ENCODE assay signal across 8 mouse cellular contexts in genomic region chr5:30201521-30201920, GRCm38 (mm10). TPM values are rescaled to one million over a fixed set of nuclear protein-coding genes. Genes with fewer than 3 reads are reported as not detected.
DNase-seq lines count a peak whose midpoint lies in the region; ATAC-seq lines count a peak whose summit lies in the region.

No protein-coding gene starts in this region.

- H3K36me3 ChIP-seq in forebrain, embryonic 13.5 days (ENCODE audit: poor library complexity, severe bottlenecking), result no peaks in the 10 kb centered on the region
- no peaks in the 10 kb centered on the region for H3K36me3 ChIP-seq in forebrain, embryonic 10.5 days (replicated peaks)

- peak; percentile 63; the same call in 1 of the 2 replicates for ATAC-seq in forebrain, embryonic 13.5 days
- peak; percentile 36; the same call in 1 of the 2 replicates for ATAC-seq in granulocyte monocyte progenitor cell, adult 5-6 weeks (replicated peaks; ENCODE audit: poor library complexity, severe bottlenecking)

- no peaks in the 10 kb centered on the region for H3K27me3 ChIP-seq in forebrain, embryonic 13.5 days
- no peaks in the 10 kb centered on the region for H3K27me3 ChIP-seq in forebrain, embryonic 10.5 days (ENCODE audit: poor library complexity, severe bottlenecking)

- no peak for DNase-seq in forebrain, embryonic 10.5 days (ENCODE audit: extremely low spot score, low spot score)
- DNase-seq in 3T3-L1 (ENCODE audit: low read depth, low spot score), result peak; percentile 62
- peak; percentile 26 to 30 for DNase-seq in adrenal gland, postnatal 36 days
- peak; percentile 32 for DNase-seq in left cerebral cortex, adult 11 months (ENCODE audit: low spot score)
- DNase-seq in retina, adult 2 months (ENCODE audit: low read depth, low spot score), result peak; percentile 36
- no peak for DNase-seq in ovary, adult 18-20 months (ENCODE audit: low spot score)

- no peak overlapping the region for H3K4me3 ChIP-seq in forebrain, embryonic 13.5 days
- no peak overlapping the region for H3K4me3 ChIP-seq in forebrain, embryonic 10.5 days

- H3K9me3 ChIP-seq in forebrain, embryonic 13.5 days (replicated peaks), result no peaks in the 10 kb centered on the region
- no peaks in the 10 kb centered on the region for H3K9me3 ChIP-seq in forebrain, embryonic 10.5 days

- no peak overlapping the region for H3K4me2 ChIP-seq in forebrain, embryonic 13.5 days

- H3K4me1 ChIP-seq in forebrain, embryonic 13.5 days, result no peaks in the 10 kb centered on the region
- 0 out of 2 replicates have a peak, but pooled peaks cover 2% of the 10 kb centered on the region for H3K4me1 ChIP-seq in forebrain, embryonic 10.5 days

- H3K9ac ChIP-seq in forebrain, embryonic 13.5 days, result no peak overlapping the region

- 41% methylated on average over 5 of the region's 5 CpGs for WGBS in forebrain, embryonic 13.5 days
- 59% methylated on average over 5 of the region's 5 CpGs for whole genome bisulfite sequencing in forebrain, embryonic 10.5 days

- no peak overlapping the region for H3K27ac ChIP-seq in forebrain, embryonic 13.5 days
- H3K27ac ChIP-seq in forebrain, embryonic 10.5 days, result no peak overlapping the region

RNA-seq across cellular contexts. Expression of gene Adgrf3, which starts 4.0 kb away (rescaled TPM):
- not detected in 2 replicates for polyA plus RNA-seq in forebrain, embryonic 13.5 days (2015; fragmentation: Nextera tagmentation; extraction: Ambion mirVana)
- polyA plus RNA-seq in forebrain, embryonic 10.5 days (2016; fragmentation: Nextera tagmentation; extraction: Ambion mirVana), result not detected in 2 replicates
- total RNA-seq in adrenal gland, postnatal 36 days (2021), result not detected
- total RNA-seq in granulocyte monocyte progenitor cell, adult 5-6 weeks (2014; fragmentation: Nextera tagmentation), result 0.30 TPM in 1 of 2 replicates, not detected in the other
- not detected in 2 replicates for total RNA-seq in granulocyte monocyte progenitor cell, adult 5-6 weeks (2017)

RNA-seq across cellular contexts. Expression of gene Selenoi, which starts 30.9 kb away (rescaled TPM):
- polyA plus RNA-seq in forebrain, embryonic 13.5 days (2015; fragmentation: Nextera tagmentation; extraction: Ambion mirVana), result 21.3 and 24.5 TPM in 2 replicates
- 22.7 and 23.6 TPM in 2 replicates for polyA plus RNA-seq in forebrain, embryonic 10.5 days (2016; fragmentation: Nextera tagmentation; extraction: Ambion mirVana)
- total RNA-seq in adrenal gland, postnatal 36 days (2021), result 10 to 100 TPM; 24.2 to 25.9 TPM
- total RNA-seq in granulocyte monocyte progenitor cell, adult 5-6 weeks (2014; fragmentation: Nextera tagmentation), result 22.7 and 38.5 TPM in 2 replicates
- 48.1 and 61.2 TPM in 2 replicates for total RNA-seq in granulocyte monocyte progenitor cell, adult 5-6 weeks (2017)

RNA-seq across cellular contexts. Expression of gene Hadhb, which starts 46.5 kb away (rescaled TPM):
- 80.2 and 83.9 TPM in 2 replicates for polyA plus RNA-seq in forebrain, embryonic 13.5 days (2015; fragmentation: Nextera tagmentation; extraction: Ambion mirVana)
- polyA plus RNA-seq in forebrain, embryonic 10.5 days (2016; fragmentation: Nextera tagmentation; extraction: Ambion mirVana), result 111 and 112 TPM in 2 replicates
- 100 to 1,000 TPM; 827 to 996 TPM for total RNA-seq in adrenal gland, postnatal 36 days (2021)
- total RNA-seq in granulocyte monocyte progenitor cell, adult 5-6 weeks (2014; fragmentation: Nextera tagmentation), result 108 and 135 TPM in 2 replicates
- 79.1 and 83.8 TPM in 2 replicates for total RNA-seq in granulocyte monocyte progenitor cell, adult 5-6 weeks (2017)

RNA-seq across cellular contexts. Expression of gene Hadha, which starts 46.6 kb away (rescaled TPM):
- 81.1 and 87.6 TPM in 2 replicates for polyA plus RNA-seq in forebrain, embryonic 13.5 days (2015; fragmentation: Nextera tagmentation; extraction: Ambion mirVana)
- 104 and 109 TPM in 2 replicates for polyA plus RNA-seq in forebrain, embryonic 10.5 days (2016; fragmentation: Nextera tagmentation; extraction: Ambion mirVana)
- total RNA-seq in adrenal gland, postnatal 36 days (2021), result 100 to 1,000 TPM; 505 to 525 TPM
- 91.8 and 97.8 TPM in 2 replicates for total RNA-seq in granulocyte monocyte progenitor cell, adult 5-6 weeks (2014; fragmentation: Nextera tagmentation)
- total RNA-seq in granulocyte monocyte progenitor cell, adult 5-6 weeks (2017), result 128 and 147 TPM in 2 replicates

Comparison
In these comparisons a context has a peak if more than half of its experiments do, and no peak if none do; other contexts are left out.
1. DNase-seq: peak in 3T3-L1 (single experiment), adrenal gland, postnatal 36 days (2 of 2), left cerebral cortex, adult 11 months (single experiment) and retina, adult 2 months (single experiment); none in forebrain, embryonic 10.5 days (single experiment) and ovary, adult 18-20 months (single experiment).
2. RNA of gene Hadhb, which starts 46.5 kb away (total RNA-seq): 827 to 996 TPM in adrenal gland, postnatal 36 days; 79.1 to 135 TPM in granulocyte monocyte progenitor cell, adult 5-6 weeks; every median in the first group is over 4 times any median in the second.